Mouse (Mus musculus): ENCODE data around the gene Bend6. TPM values are rescaled to one million over a fixed set of nuclear protein-coding genes. Genes with fewer than 3 reads are reported as not detected.

Bend6 gene
- polyA plus RNA-seq, 1 experiment from 2014 or later, result 5.6 TPM

DNA sequence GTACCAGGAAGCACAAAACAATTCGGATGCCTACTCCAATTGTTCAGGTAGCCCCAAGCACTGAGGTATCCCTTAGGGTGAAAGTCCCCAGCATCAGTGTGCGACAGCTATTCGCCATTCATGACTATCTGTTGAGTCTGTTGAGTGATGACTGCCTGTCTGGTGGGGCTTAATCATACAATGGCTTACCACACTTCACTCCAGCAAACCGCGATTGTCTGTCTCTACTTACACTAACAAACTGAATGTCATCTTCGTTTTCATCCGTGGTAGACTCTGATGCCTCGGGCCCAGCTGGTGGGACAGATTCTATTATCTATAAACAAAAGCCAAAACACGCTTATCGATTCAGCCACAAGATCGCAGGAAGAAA is 94.1 kb downstream of the Bend6 start:
- Histone ChIP-seq H3K36me3 (peaks cover 37% of the 10 kb centered on the region), H3K4me3 (peak overlapping the region; percentile 84), H3K9me3 (replicated peaks) (no peaks in the 10 kb centered on the region), H3K27ac (ENCODE audit: poor library complexity, severe bottlenecking) (peak overlapping the region; percentile 89), H3K27me3 (replicated peaks) (no peaks in the 10 kb centered on the region), H3K9ac (peak overlapping the region; percentile 92), H3K4me2 (peak overlapping the region; percentile 75), H3K4me1 (replicated peaks) (peaks cover 18% of the 10 kb centered on the region)
- WGBS, result 8% methylated on average over 11 of the region's 11 CpGs
- no peak; the same call in 1 of the 2 replicates for ATAC-seq (ENCODE audit: insufficient number of reproducible peaks, low FRiP score)

DNA sequence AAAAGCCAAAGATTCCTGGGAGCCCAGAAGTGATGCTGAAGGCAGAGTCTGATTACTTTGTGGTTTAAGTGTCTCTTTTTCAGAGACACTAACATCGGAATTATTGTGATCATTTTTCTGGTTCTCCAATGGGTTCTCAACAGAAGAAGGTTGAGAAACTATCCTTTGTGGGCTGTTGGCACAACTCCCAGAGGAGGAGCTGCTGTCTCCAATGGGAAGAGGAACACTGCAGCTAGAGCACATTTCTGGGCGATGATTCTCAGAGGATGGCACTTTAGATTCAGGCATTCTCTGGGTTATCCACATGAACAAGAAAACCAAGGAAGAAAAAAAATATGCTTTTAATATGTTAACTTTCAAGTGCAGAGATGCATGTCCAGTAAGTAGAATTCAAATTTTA is 104.3 kb downstream of the Bend6 start:
- Histone ChIP-seq H3K9me3 (replicated peaks) (no peaks in the 10 kb centered on the region), H3K27ac (ENCODE audit: poor library complexity, severe bottlenecking) (no peak overlapping the region), H3K4me2 (no peak overlapping the region), H3K9ac (no peak overlapping the region), H3K27me3 (replicated peaks) (no peaks in the 10 kb centered on the region), H3K4me1 (replicated peaks) (no peaks in the 10 kb centered on the region), H3K36me3 (peaks cover 62% of the 10 kb centered on the region), H3K4me3 (no peak overlapping the region)
- ATAC-seq (ENCODE audit: insufficient number of reproducible peaks, low FRiP score), result no peak
- WGBS, result 95% methylated on average over 2 of the region's 2 CpGs

Other genes with a start within 250 kb of the Bend6 start
- 20.9 and 22.3 TPM in 2 replicates for gene Prim2, start 238.0 kb downstream of the Bend6 start, polyA plus RNA-seq (2016; fragmentation: Nextera tagmentation; extraction: Ambion mirVana)
- 14.7 and 18.9 TPM in 2 replicates for gene Rab23, start 187.9 kb downstream of the Bend6 start, polyA plus RNA-seq (2016; fragmentation: Nextera tagmentation; extraction: Ambion mirVana)
- 80.2 and 83.1 TPM in 2 replicates for gene Bag2, start 150.0 kb downstream of the Bend6 start, polyA plus RNA-seq (2016; fragmentation: Nextera tagmentation; extraction: Ambion mirVana)
- gene Zfp451, start 93.2 kb downstream of the Bend6 start, polyA plus RNA-seq (2016; fragmentation: Nextera tagmentation; extraction: Ambion mirVana), result 23.5 and 23.6 TPM in 2 replicates
- gene Dst, start 409 bp upstream of the Bend6 start, polyA plus RNA-seq (2016; fragmentation: Nextera tagmentation; extraction: Ambion mirVana), result 28.4 TPM in 2 replicates

All from heart, embryonic 12.5 days (tissue).